ENCODE assay signal across 8 mouse cellular contexts in the genomic region with DNA sequence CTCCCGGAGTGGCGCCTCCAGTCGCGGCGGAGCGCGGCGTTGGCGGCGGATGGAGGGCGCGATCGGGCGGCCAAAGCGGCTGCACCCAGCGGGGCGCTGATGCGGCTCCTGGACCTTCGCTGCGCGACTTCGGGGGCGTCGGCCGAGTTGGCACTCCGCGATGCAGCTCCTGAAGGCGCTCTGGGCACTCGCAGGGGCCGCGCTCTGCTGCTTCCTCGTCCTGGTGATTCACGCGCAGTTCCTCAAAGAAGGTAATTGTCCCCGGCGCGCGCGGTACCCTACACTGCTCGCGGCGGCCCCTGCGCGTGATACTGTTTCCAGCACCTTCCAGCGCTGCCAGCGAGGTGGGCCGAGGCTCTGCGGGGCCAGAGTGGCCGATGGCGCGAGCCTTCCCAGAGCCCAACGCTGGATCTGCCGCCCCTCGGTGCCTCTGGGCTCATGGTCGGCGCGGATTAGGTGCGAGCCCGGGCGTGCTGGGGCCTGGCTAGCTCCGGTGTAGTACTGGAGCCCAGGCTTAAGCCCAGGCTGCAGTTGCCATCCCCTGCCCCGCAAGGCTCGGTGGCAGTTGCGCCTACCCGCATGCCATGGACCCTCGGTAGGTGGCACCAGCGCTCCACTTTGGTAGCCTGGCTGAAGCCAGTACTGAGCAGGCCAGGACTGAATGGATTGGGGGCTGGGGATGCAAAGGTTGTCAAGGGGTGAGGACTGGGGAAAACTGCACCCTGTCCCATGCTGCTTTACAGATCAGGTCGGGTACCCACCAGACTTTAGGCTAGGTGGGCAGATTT.
DNase-seq lines count a peak whose midpoint lies in the region; ATAC-seq and TF ChIP-seq lines count a peak whose summit lies in the region.

No protein-coding gene starts in this region.

- H3K4me3 ChIP-seq in forebrain, embryonic 14.5 days (ENCODE audit: low read depth, low read length), result peak overlapping the region; percentile 72
- H3K4me3 ChIP-seq in heart, embryonic 16.5 days (ENCODE audit: low read length), result peak overlapping the region; percentile 67
- H3K4me3 ChIP-seq in liver, adult 2 months (ENCODE audit: insufficient read depth, low read depth, low read length), result peak overlapping the region; percentile 49; the same call in 1 of the 2 replicates
- peak overlapping the region; percentile 73 for H3K4me3 ChIP-seq in neural tube, embryonic 11.5 days (ENCODE audit: low read depth, low read length)

- H3K9me3 ChIP-seq in forebrain, embryonic 14.5 days (replicated peaks; ENCODE audit: control insufficient read depth, low read length), result no peaks in the 10 kb centered on the region
- no peaks in the 10 kb centered on the region for H3K9me3 ChIP-seq in heart, embryonic 16.5 days (replicated peaks; ENCODE audit: control insufficient read depth, low read length)
- H3K9me3 ChIP-seq in neural tube, embryonic 11.5 days (ENCODE audit: control insufficient read depth, low read length), result no peaks in the 10 kb centered on the region

- no peak for TF ChIP-seq POLR2A in liver, adult 2 months (IDR thresholded peaks at IDR 0.05; ENCODE audit: extremely low read depth, insufficient read depth, low read length)

- H3K27me3 ChIP-seq in forebrain, embryonic 14.5 days (replicated peaks; ENCODE audit: control insufficient read depth, insufficient read depth, low read length), result no peaks in the 10 kb centered on the region
- peaks cover 71% of the 10 kb centered on the region for H3K27me3 ChIP-seq in heart, embryonic 16.5 days (ENCODE audit: control insufficient read depth, insufficient read depth, low read length)
- peaks cover 15% of the 10 kb centered on the region for H3K27me3 ChIP-seq in liver, adult 2 months (ENCODE audit: control insufficient read depth, insufficient read depth, low read length)
- H3K27me3 ChIP-seq in neural tube, embryonic 11.5 days (ENCODE audit: control insufficient read depth, insufficient read depth, low read length), result no peaks in the 10 kb centered on the region

- peaks cover 23% of the 10 kb centered on the region for H3K4me1 ChIP-seq in forebrain, embryonic 14.5 days (ENCODE audit: control insufficient read depth, insufficient read depth, low read length)
- peaks cover 3% of the 10 kb centered on the region; the same call in 1 of the 2 replicates for H3K4me1 ChIP-seq in heart, embryonic 16.5 days (ENCODE audit: control insufficient read depth, insufficient read depth, low read length)
- H3K4me1 ChIP-seq in liver, adult 2 months (ENCODE audit: control insufficient read depth, insufficient read depth, low read length), result peaks cover 3% of the 10 kb centered on the region; the same call in 1 of the 2 replicates
- peaks cover 11% of the 10 kb centered on the region for H3K4me1 ChIP-seq in neural tube, embryonic 11.5 days (ENCODE audit: control insufficient read depth, insufficient read depth, low read length)

- WGBS in forebrain, embryonic 14.5 days, result under 1% methylated on average over 60 of the region's 68 CpGs
- under 1% methylated on average over 47 of the region's 68 CpGs for WGBS in heart, embryonic 16.5 days
- WGBS in liver, adult 2 months, result under 1% methylated on average over 63 of the region's 68 CpGs
- WGBS in neural tube, embryonic 11.5 days, result under 1% methylated on average over 56 of the region's 68 CpGs

- peak; percentile 85 for TF ChIP-seq CTCF in liver, adult 2 months (IDR thresholded peaks at IDR 0.05; ENCODE audit: low read depth, low read length)

- H3K4me2 ChIP-seq in forebrain, embryonic 14.5 days (ENCODE audit: low read length), result peak overlapping the region; percentile 96
- H3K4me2 ChIP-seq in heart, embryonic 16.5 days (ENCODE audit: low read depth, low read length), result peak overlapping the region; percentile 98
- H3K4me2 ChIP-seq in neural tube, embryonic 11.5 days (ENCODE audit: low read depth), result peak overlapping the region; percentile 94

- H3K27ac ChIP-seq in forebrain, embryonic 14.5 days (ENCODE audit: low read depth, low read length), result peak overlapping the region; percentile 87
- H3K27ac ChIP-seq in heart, embryonic 16.5 days (ENCODE audit: low read length), result no peak overlapping the region
- no peak overlapping the region for H3K27ac ChIP-seq in liver, adult 2 months (replicated peaks; ENCODE audit: insufficient read depth, low read depth, low read length)
- peak overlapping the region; percentile 60; the same call in 1 of the 2 replicates for H3K27ac ChIP-seq in neural tube, embryonic 11.5 days (ENCODE audit: low read depth, low read length)

- ATAC-seq in forebrain, embryonic 14.5 days, result peak; percentile 83
- peak; percentile 71 for ATAC-seq in heart, embryonic 16.5 days (replicated peaks; ENCODE audit: extremely low read depth, insufficient read depth, low FRiP score)
- peak; percentile 80 for ATAC-seq in neural tube, embryonic 11.5 days (ENCODE audit: insufficient read depth, low FRiP score, low TSS enrichment)

- peak overlapping the region; percentile 87 for H3K9ac ChIP-seq in forebrain, embryonic 14.5 days (ENCODE audit: low read length)
- peak overlapping the region; percentile 50 for H3K9ac ChIP-seq in heart, embryonic 16.5 days (ENCODE audit: low read length)
- H3K9ac ChIP-seq in liver, adult 2 months (ENCODE audit: low read depth, low read length), result 0 out of 2 replicates have a peak overlapping the region, but pooled peaks have one; percentile 16
- peak overlapping the region; percentile 80 for H3K9ac ChIP-seq in neural tube, embryonic 11.5 days (ENCODE audit: low read length)

- H3K79me2 ChIP-seq in liver, adult 2 months (ENCODE audit: control insufficient read depth, insufficient read depth, low read length), result no peaks in the 10 kb centered on the region

- DNase-seq in thymus, postnatal 25 days, result peak; percentile 4
- DNase-seq in thymus, postnatal 0 days (ENCODE audit: low spot score), result no peak
- DNase-seq in forebrain, embryonic 14.5 days (ENCODE audit: low spot score), result peak; percentile 95
- peak; percentile 86 for DNase-seq in kidney, postnatal 14 days
- DNase-seq in liver, adult 2 months (ENCODE audit: extremely low read depth, low read depth, low spot score), result peak; percentile 45
- peak; percentile 93 for DNase-seq in neural tube, embryonic 11.5 days (ENCODE audit: low spot score)
- peak; percentile 77 to 86 for DNase-seq in urinary bladder, adult 18-20 months (ENCODE audit: low spot score in 2 of 2)

- no peaks in the 10 kb centered on the region for H3K36me3 ChIP-seq in forebrain, embryonic 14.5 days (ENCODE audit: control insufficient read depth, insufficient read depth, low read length)
- H3K36me3 ChIP-seq in heart, embryonic 16.5 days (ENCODE audit: control insufficient read depth, insufficient read depth), result no peaks in the 10 kb centered on the region
- H3K36me3 ChIP-seq in liver, adult 2 months (ENCODE audit: control insufficient read depth, insufficient read depth, low read length), result no peaks in the 10 kb centered on the region
- no peaks in the 10 kb centered on the region for H3K36me3 ChIP-seq in neural tube, embryonic 11.5 days (ENCODE audit: control insufficient read depth, insufficient read depth, low read length)

Comparison
In these comparisons a context has a peak if more than half of its experiments do, and no peak if none do; other contexts are left out.
1. H3K27ac ChIP-seq: peak in forebrain, embryonic 14.5 days (single experiment) and neural tube, embryonic 11.5 days (single experiment); none in heart, embryonic 16.5 days (single experiment) and liver, adult 2 months (single experiment).
2. H3K9ac ChIP-seq: peak in every context shown above with its lines; median percentile 87 in forebrain, embryonic 14.5 days; 80 in neural tube, embryonic 11.5 days; 50 in heart, embryonic 16.5 days; 16 in liver, adult 2 months.
3. Peak in every context shown above with its lines, with median percentiles within 50 percentile points of each other: ATAC-seq, H3K4me2 ChIP-seq and H3K4me3 ChIP-seq.